ENCODE assay signal across 18 mouse cellular contexts in genomic region chr9:64824389-64825008, GRCm38 (mm10). TPM values are rescaled to one million over a fixed set of nuclear protein-coding genes. Genes with fewer than 3 reads are reported as not detected.
A peak's percentile ranks its signal among the peaks of the same experiment; 100 is the strongest.
DNase-seq lines count a peak whose midpoint lies in the region; ATAC-seq and TF ChIP-seq lines count a peak whose summit lies in the region.
"Had no signal": no experiment of that assay in that cellular context is flagged by ENCODE, and none has a peak within 500 bp of the region (broad histone marks: within the 10 kb centered on the region; RNA-seq: fewer than 3 reads in every experiment).

No protein-coding gene starts in this region.

- no peaks in the 10 kb centered on the region for H3K27me3 ChIP-seq in lung, postnatal 0 days (replicated peaks; ENCODE audit: insufficient read depth, low read length)
- no peaks in the 10 kb centered on the region for H3K27me3 ChIP-seq in hindbrain, embryonic 16.5 days (replicated peaks; ENCODE audit: control insufficient read depth, insufficient read depth, low read length)
- H3K27me3 ChIP-seq: embryonic facial prominence, embryonic 12.5 days; hindbrain, embryonic 13.5 days; neural tube, embryonic 13.5 days; Patski had no signal

- H3K4me3 ChIP-seq in lung, postnatal 0 days (ENCODE audit: low read depth, low read length) = no peak overlapping the region
- no peak overlapping the region for H3K4me3 ChIP-seq in hindbrain, embryonic 16.5 days (ENCODE audit: low read length)
- H3K4me3 ChIP-seq: embryonic facial prominence, embryonic 12.5 days; hindbrain, embryonic 13.5 days; neural tube, embryonic 13.5 days had no signal

- no peak overlapping the region for H3K9ac ChIP-seq in lung, postnatal 0 days (replicated peaks; ENCODE audit: low read depth)
- H3K9ac ChIP-seq in hindbrain, embryonic 16.5 days (ENCODE audit: low read depth, low read length) = no peak overlapping the region
- H3K9ac ChIP-seq: embryonic facial prominence, embryonic 12.5 days; hindbrain, embryonic 13.5 days; neural tube, embryonic 13.5 days had no signal

- H3K9me3 ChIP-seq in lung, postnatal 0 days (ENCODE audit: low read length) = no peaks in the 10 kb centered on the region
- no peaks in the 10 kb centered on the region for H3K9me3 ChIP-seq in hindbrain, embryonic 16.5 days (ENCODE audit: control insufficient read depth, low read length)
- H3K9me3 ChIP-seq: embryonic facial prominence, embryonic 12.5 days; hindbrain, embryonic 13.5 days; neural tube, embryonic 13.5 days had no signal

- 67% methylated on average over 5 of the region's 5 CpGs for WGBS in lung, postnatal 0 days
- WGBS in hindbrain, embryonic 16.5 days = 86% methylated on average over 5 of the region's 5 CpGs

- no peaks in the 10 kb centered on the region for H3K4me1 ChIP-seq in lung, postnatal 0 days (ENCODE audit: insufficient read depth, low read depth, low read length)
- H3K4me1 ChIP-seq in hindbrain, embryonic 16.5 days (ENCODE audit: control insufficient read depth, insufficient read depth, low read depth, low read length) = no peaks in the 10 kb centered on the region
- H3K4me1 ChIP-seq: embryonic facial prominence, embryonic 12.5 days; hindbrain, embryonic 13.5 days; neural tube, embryonic 13.5 days had no signal

- no peak for TF ChIP-seq EP300 in lung, postnatal 0 days (IDR thresholded peaks at IDR 0.05)

- TF ChIP-seq CTCF in lung, postnatal 0 days (IDR thresholded peaks at IDR 0.05) = no peak

- peak; percentile 32 for DNase-seq in lung, postnatal 36 days
- no peak for DNase-seq in lung, postnatal 0 days (ENCODE audit: low spot score)
- DNase-seq in T-cell, adult 2 months (ENCODE audit: low spot score) = peak; percentile 66
- DNase-seq in thymus, postnatal 36 days = peak; percentile 10 to 11
- no peak for DNase-seq in right cerebral cortex, adult 2 months (ENCODE audit: low spot score in 2 of 2)
- DNase-seq: adrenal gland, adult 8-10 months; cerebellum, postnatal 14 days; gastrocnemius, postnatal 36 days; kidney, adult 9 months; retina, postnatal 1 day had no signal

- H3K36me3 ChIP-seq in lung, postnatal 0 days (ENCODE audit: insufficient read depth, low read length) = no peaks in the 10 kb centered on the region
- no peaks in the 10 kb centered on the region for H3K36me3 ChIP-seq in hindbrain, embryonic 16.5 days (ENCODE audit: control insufficient read depth, insufficient read depth, low read length)
- H3K36me3 ChIP-seq: embryonic facial prominence, embryonic 12.5 days; hindbrain, embryonic 13.5 days; neural tube, embryonic 13.5 days had no signal

- no peak overlapping the region for H3K27ac ChIP-seq in lung, postnatal 0 days (ENCODE audit: low read length)
- H3K27ac ChIP-seq in hindbrain, embryonic 16.5 days (ENCODE audit: low read depth, low read length) = no peak overlapping the region
- H3K27ac ChIP-seq: embryonic facial prominence, embryonic 12.5 days; hindbrain, embryonic 13.5 days; macrophage; neural tube, embryonic 13.5 days had no signal

- no peak for ATAC-seq in lung, postnatal 0 days
- ATAC-seq in megakaryocyte, adult 5-6 weeks (ENCODE audit: poor library complexity, severe bottlenecking) = peak; percentile 71
- no peak for ATAC-seq in hindbrain, embryonic 16.5 days
- ATAC-seq: midbrain, embryonic 16.5 days; Patski had no signal

- H3K4me2 ChIP-seq in lung, postnatal 0 days (replicated peaks; ENCODE audit: low read depth, low read length) = no peak overlapping the region
- H3K4me2 ChIP-seq in hindbrain, embryonic 16.5 days (ENCODE audit: low read length) = no peak overlapping the region
- H3K4me2 ChIP-seq: embryonic facial prominence, embryonic 12.5 days; hindbrain, embryonic 13.5 days; neural tube, embryonic 13.5 days had no signal

RNA-seq across cellular contexts. Expression of gene Dennd4a, which starts 13.4 kb away (rescaled TPM):
- polyA plus RNA-seq in lung, postnatal 0 days (2015; fragmentation: Nextera tagmentation; extraction: Ambion mirVana) = 6.3 and 7.1 TPM in 2 replicates
- total RNA-seq in megakaryocyte, adult 5-6 weeks (2015) = 48.2 and 50.2 TPM in 2 replicates
- total RNA-seq in megakaryocyte, adult 5-6 weeks (2017) = 33.3 and 47.0 TPM in 2 replicates
- 9.2 and 9.3 TPM in 2 replicates for polyA plus RNA-seq in hindbrain, embryonic 16.5 days (2015; fragmentation: Nextera tagmentation; extraction: Ambion mirVana)

Comparison
In these comparisons a context has a peak if more than half of its experiments do, and no peak if none do; other contexts are left out.
1. DNase-seq: peak in lung, postnatal 36 days (single experiment), T-cell, adult 2 months (single experiment) and thymus, postnatal 36 days (2 of 2); none in lung, postnatal 0 days (single experiment) and right cerebral cortex, adult 2 months (0 of 2).